In the genomic region with DNA sequence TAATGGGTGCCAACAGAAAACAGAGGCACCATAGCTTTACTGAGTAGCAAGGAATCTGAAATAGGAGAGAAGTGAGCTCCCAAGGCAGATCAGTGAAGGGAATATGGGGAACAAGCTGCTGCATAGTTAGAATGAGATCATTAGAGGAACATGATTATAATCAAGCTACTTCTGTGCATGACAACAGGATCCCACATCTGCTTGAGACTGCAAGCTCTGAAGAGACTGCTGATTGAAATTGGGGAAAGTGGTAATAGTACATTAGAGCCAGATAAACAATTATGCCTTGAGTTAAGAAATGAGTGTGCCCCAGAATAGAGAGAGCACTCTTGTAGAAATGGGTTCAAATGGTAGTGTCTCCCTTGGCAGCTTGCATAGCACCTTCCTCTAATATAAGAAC, we compare ENCODE assay signal across 24 mouse cellular contexts.
DNase-seq lines count a peak whose midpoint lies in the region; ATAC-seq and TF ChIP-seq lines count a peak whose summit lies in the region.
"Had no signal": no experiment of that assay in that cellular context is flagged by ENCODE, and none has a peak within 500 bp of the region (broad histone marks: within the 10 kb centered on the region; RNA-seq: fewer than 3 reads in every experiment).

No protein-coding gene starts in this region.

- no peak overlapping the region for H3K9ac ChIP-seq in forebrain, embryonic 13.5 days
- H3K9ac ChIP-seq in forebrain, embryonic 15.5 days (replicated peaks), result no peak overlapping the region
- H3K9ac ChIP-seq in forebrain, postnatal 0 days, result no peak overlapping the region
- H3K9ac ChIP-seq in forebrain, embryonic 12.5 days, result no peak overlapping the region
- H3K9ac ChIP-seq in midbrain, postnatal 0 days (replicated peaks; ENCODE audit: low read length, poor library complexity, severe bottlenecking), result no peak overlapping the region
- no peak overlapping the region for H3K9ac ChIP-seq in midbrain, embryonic 16.5 days (ENCODE audit: low read depth, low read length)
- H3K9ac ChIP-seq: heart, embryonic 12.5 days; heart, embryonic 15.5 days; hindbrain, embryonic 13.5 days had no signal

- TF ChIP-seq CTCF in forebrain, postnatal 0 days (IDR thresholded peaks at IDR 0.05; ENCODE audit: low read depth), result no peak
- TF ChIP-seq CTCF in midbrain, postnatal 0 days (IDR thresholded peaks at IDR 0.05), result no peak

- DNase-seq in forebrain, postnatal 0 days, result no peak
- peak; percentile 5 for DNase-seq in midbrain, postnatal 0 days (ENCODE audit: low spot score)
- DNase-seq in cerebellum, adult 9-10 months, result no peak
- DNase-seq: adrenal gland, adult 8-10 months; adrenal gland, postnatal 25 days; cerebellum, adult 11 months; cerebellum, adult 8-10 months; cerebellum, postnatal 14 days; gastrocnemius, adult 2 months; gastrocnemius, postnatal 14 days; heart, adult 11 months; heart, postnatal 10 days; heart, postnatal 36 days; kidney, adult 2 months had no signal

- H3K4me3 ChIP-seq in forebrain, embryonic 13.5 days, result no peak overlapping the region
- no peak overlapping the region for H3K4me3 ChIP-seq in forebrain, embryonic 15.5 days
- no peak overlapping the region for H3K4me3 ChIP-seq in forebrain, postnatal 0 days (ENCODE audit: low read depth, low read length)
- no peak overlapping the region for H3K4me3 ChIP-seq in forebrain, embryonic 12.5 days (replicated peaks)
- H3K4me3 ChIP-seq in midbrain, postnatal 0 days (ENCODE audit: low read depth, low read length), result no peak overlapping the region
- H3K4me3 ChIP-seq in midbrain, embryonic 16.5 days (ENCODE audit: low read depth, low read length), result no peak overlapping the region
- H3K4me3 ChIP-seq: gastrocnemius, adult 2 months; heart, embryonic 12.5 days; heart, embryonic 15.5 days; hindbrain, embryonic 10.5 days; hindbrain, embryonic 13.5 days had no signal

- peak; percentile 38; the same call in 1 of the 2 replicates for ATAC-seq in forebrain, embryonic 13.5 days
- ATAC-seq in forebrain, embryonic 15.5 days (replicated peaks), result no peak
- peak; percentile 83 for ATAC-seq in forebrain, postnatal 0 days
- no peak for ATAC-seq in forebrain, embryonic 12.5 days (ENCODE audit: low FRiP score)
- ATAC-seq in midbrain, postnatal 0 days (ENCODE audit: low FRiP score), result no peak
- ATAC-seq in midbrain, embryonic 16.5 days, result no peak
- ATAC-seq: activated CD4-positive, CD25-positive, alpha-beta regulatory T cell, adult 4 months; intestine, postnatal 0 days had no signal

- H3K4me1 ChIP-seq in forebrain, embryonic 13.5 days, result no peaks in the 10 kb centered on the region
- no peaks in the 10 kb centered on the region for H3K4me1 ChIP-seq in forebrain, embryonic 15.5 days
- no peaks in the 10 kb centered on the region for H3K4me1 ChIP-seq in forebrain, postnatal 0 days (ENCODE audit: insufficient read depth)
- H3K4me1 ChIP-seq in forebrain, embryonic 12.5 days, result no peaks in the 10 kb centered on the region
- no peaks in the 10 kb centered on the region for H3K4me1 ChIP-seq in midbrain, postnatal 0 days (ENCODE audit: insufficient read depth, low read length)
- H3K4me1 ChIP-seq in midbrain, embryonic 16.5 days (ENCODE audit: control insufficient read depth, insufficient read depth, low read length), result peaks cover 3% of the 10 kb centered on the region; the same call in 1 of the 2 replicates
- H3K4me1 ChIP-seq: heart, embryonic 12.5 days; heart, embryonic 15.5 days; hindbrain, embryonic 13.5 days had no signal

- no peak overlapping the region for H3K27ac ChIP-seq in forebrain, embryonic 13.5 days
- H3K27ac ChIP-seq in forebrain, embryonic 15.5 days (replicated peaks), result no peak overlapping the region
- no peak overlapping the region for H3K27ac ChIP-seq in forebrain, postnatal 0 days (ENCODE audit: low read depth, low read length)
- no peak overlapping the region for H3K27ac ChIP-seq in forebrain, embryonic 12.5 days
- no peak overlapping the region for H3K27ac ChIP-seq in midbrain, postnatal 0 days (ENCODE audit: low read depth, low read length)
- H3K27ac ChIP-seq in midbrain, embryonic 16.5 days (ENCODE audit: low read length), result no peak overlapping the region
- H3K27ac ChIP-seq: gastrocnemius, adult 2 months; heart, embryonic 15.5 days; hindbrain, embryonic 10.5 days; hindbrain, embryonic 13.5 days had no signal

- H3K27me3 ChIP-seq in forebrain, embryonic 13.5 days, result no peaks in the 10 kb centered on the region
- H3K27me3 ChIP-seq in forebrain, embryonic 15.5 days, result no peaks in the 10 kb centered on the region
- no peaks in the 10 kb centered on the region for H3K27me3 ChIP-seq in forebrain, postnatal 0 days (ENCODE audit: insufficient read depth, low read length)
- no peaks in the 10 kb centered on the region for H3K27me3 ChIP-seq in forebrain, embryonic 12.5 days
- no peaks in the 10 kb centered on the region for H3K27me3 ChIP-seq in midbrain, postnatal 0 days (ENCODE audit: insufficient read depth, low read length)
- no peaks in the 10 kb centered on the region for H3K27me3 ChIP-seq in midbrain, embryonic 16.5 days (ENCODE audit: control insufficient read depth, insufficient read depth, low read depth, low read length)
- H3K27me3 ChIP-seq: heart, embryonic 12.5 days; heart, embryonic 15.5 days; hindbrain, embryonic 13.5 days had no signal

- H3K4me2 ChIP-seq in forebrain, embryonic 13.5 days, result no peak overlapping the region
- H3K4me2 ChIP-seq in forebrain, embryonic 15.5 days (replicated peaks), result no peak overlapping the region
- no peak overlapping the region for H3K4me2 ChIP-seq in forebrain, postnatal 0 days (ENCODE audit: low read depth)
- no peak overlapping the region for H3K4me2 ChIP-seq in forebrain, embryonic 12.5 days
- H3K4me2 ChIP-seq in midbrain, postnatal 0 days (ENCODE audit: low read depth, low read length, poor library complexity, severe bottlenecking), result no peak overlapping the region
- no peak overlapping the region for H3K4me2 ChIP-seq in midbrain, embryonic 16.5 days (ENCODE audit: low read length)
- H3K4me2 ChIP-seq: heart, embryonic 12.5 days; heart, embryonic 15.5 days; hindbrain, embryonic 13.5 days had no signal

- H3K9me3 ChIP-seq in forebrain, embryonic 13.5 days (replicated peaks), result no peaks in the 10 kb centered on the region
- no peaks in the 10 kb centered on the region for H3K9me3 ChIP-seq in forebrain, embryonic 15.5 days
- no peaks in the 10 kb centered on the region for H3K9me3 ChIP-seq in forebrain, postnatal 0 days (ENCODE audit: low read length)
- H3K9me3 ChIP-seq in forebrain, embryonic 12.5 days, result no peaks in the 10 kb centered on the region
- H3K9me3 ChIP-seq in midbrain, postnatal 0 days (ENCODE audit: low read length), result no peaks in the 10 kb centered on the region
- no peaks in the 10 kb centered on the region for H3K9me3 ChIP-seq in midbrain, embryonic 16.5 days (replicated peaks; ENCODE audit: control insufficient read depth, low read length, poor library complexity, severe bottlenecking)
- H3K9me3 ChIP-seq: heart, embryonic 12.5 days; heart, embryonic 15.5 days; hindbrain, embryonic 10.5 days; hindbrain, embryonic 13.5 days had no signal

- no peaks in the 10 kb centered on the region for H3K36me3 ChIP-seq in forebrain, embryonic 13.5 days (ENCODE audit: poor library complexity, severe bottlenecking)
- H3K36me3 ChIP-seq in forebrain, embryonic 15.5 days, result no peaks in the 10 kb centered on the region
- no peaks in the 10 kb centered on the region for H3K36me3 ChIP-seq in forebrain, postnatal 0 days (ENCODE audit: insufficient read depth)
- no peaks in the 10 kb centered on the region for H3K36me3 ChIP-seq in forebrain, embryonic 12.5 days (replicated peaks)
- H3K36me3 ChIP-seq in midbrain, postnatal 0 days (ENCODE audit: insufficient read depth, low read length), result no peaks in the 10 kb centered on the region
- no peaks in the 10 kb centered on the region for H3K36me3 ChIP-seq in midbrain, embryonic 16.5 days (ENCODE audit: control insufficient read depth, insufficient read depth, low read length)
- H3K36me3 ChIP-seq: heart, embryonic 12.5 days; heart, embryonic 15.5 days; hindbrain, embryonic 10.5 days; hindbrain, embryonic 13.5 days had no signal

Comparison
In these comparisons a context has a peak if more than half of its experiments do, and no peak if none do; other contexts are left out.
1. ATAC-seq: peak in forebrain, embryonic 13.5 days (single experiment) and forebrain, postnatal 0 days (single experiment); none in forebrain, embryonic 15.5 days (single experiment), forebrain, embryonic 12.5 days (single experiment), midbrain, postnatal 0 days (single experiment) and midbrain, embryonic 16.5 days (single experiment).